Mouse (Mus musculus) liver, postnatal 0 days (tissue): ENCODE data around the gene Tpsb2.

Experiments
- CTCF ChIP-seq: sonication (generic); IDR thresholded peaks from 2 replicates; pipeline ENCODE4 v1.5.1; 2016; ENCODE audit warnings: antibody characterized with exemption, low read depth
- EP300 ChIP-seq: IDR thresholded peaks from 2 replicates; pipeline ENCODE4 v1.6.1; 2016; ENCODE audit warnings: antibody characterized with exemption, low read depth, mild to moderate bottlenecking

GRCm38 (mm10) chr17:25332321-25332720, 33.8 kb upstream of the Tpsb2 start:
- TF ChIP-seq CTCF (no peak), EP300 (no peak)
